Mouse (Mus musculus) brown adipose tissue, adult 24 weeks (tissue): Measurements from ENCODE around the gene Dlgap1. TPM values are rescaled to one million over a fixed set of nuclear protein-coding genes. Genes with fewer than 3 reads are reported as not detected.

ENCODE experiments used
- H3K27ac ChIP-seq: fragments of 200-500 bp; replicated peaks from 2 replicates; pipeline ENCODE4 v1.5.1; 2012; ENCODE audit warnings: low read depth, mild to moderate bottlenecking, low read length
- H3K4me1 ChIP-seq: fragments of 200-500 bp; 2 replicates; pipeline ENCODE4 v1.6.1; 2012; ENCODE audit warnings: low read length, mixed read lengths; ENCODE audit not compliant: control insufficient read depth, insufficient read depth, insufficient read length
- H3K4me3 ChIP-seq: fragments of 200-500 bp; 2 replicates; pipeline ENCODE4 v1.5.1; 2012; ENCODE audit warnings: low read depth, mild to moderate bottlenecking, low read length, moderate library complexity; ENCODE audit not compliant: insufficient read depth
- polyA plus RNA-seq: library from polyadenylated mRNA; stranded (reverse); fragments of >200 nt; gene quantifications from 2 replicates; pipeline ENCODE4 v1.2.4, GENCODE M21; 2012; ENCODE audit not compliant: missing spikeins, insufficient read depth, insufficient read length

Gene Dlgap1
- polyA plus RNA-seq, 1 experiment = 1.2 TPM

GRCm38 (mm10) chr17:70838533-70838932 is 869.7 kb downstream of the Dlgap1 start:
- H3K4me1 ChIP-seq = no peaks in the 10 kb centered on the region
- no peak overlapping the region for H3K4me3 ChIP-seq
- H3K27ac ChIP-seq = no peak overlapping the region

- Histone ChIP-seq H3K27ac (no peak overlapping the region), H3K4me3 (no peak overlapping the region), H3K4me1 (peaks cover 5% of the 10 kb centered on the region; the same call in 1 of the 2 replicates)
Measured at GRCm38 (mm10) chr17:70843252-70843651, 874.4 kb downstream of the Dlgap1 start.

- Histone ChIP-seq H3K4me3 (no peak overlapping the region), H3K27ac (peak overlapping the region; percentile 35), H3K4me1 (peaks cover 5% of the 10 kb centered on the region; the same call in 1 of the 2 replicates)
Measured at GRCm38 (mm10) chr17:70844971-70845370, 876.1 kb downstream of the Dlgap1 start.

GRCm38 (mm10) chr17:70845543-70845942 is 876.7 kb downstream of the Dlgap1 start:
- H3K4me1 ChIP-seq = peaks cover 5% of the 10 kb centered on the region; the same call in 1 of the 2 replicates
- peak overlapping the region; percentile 35; the same call in 1 of the 2 replicates for H3K27ac ChIP-seq
- H3K4me3 ChIP-seq = no peak overlapping the region

DNA sequence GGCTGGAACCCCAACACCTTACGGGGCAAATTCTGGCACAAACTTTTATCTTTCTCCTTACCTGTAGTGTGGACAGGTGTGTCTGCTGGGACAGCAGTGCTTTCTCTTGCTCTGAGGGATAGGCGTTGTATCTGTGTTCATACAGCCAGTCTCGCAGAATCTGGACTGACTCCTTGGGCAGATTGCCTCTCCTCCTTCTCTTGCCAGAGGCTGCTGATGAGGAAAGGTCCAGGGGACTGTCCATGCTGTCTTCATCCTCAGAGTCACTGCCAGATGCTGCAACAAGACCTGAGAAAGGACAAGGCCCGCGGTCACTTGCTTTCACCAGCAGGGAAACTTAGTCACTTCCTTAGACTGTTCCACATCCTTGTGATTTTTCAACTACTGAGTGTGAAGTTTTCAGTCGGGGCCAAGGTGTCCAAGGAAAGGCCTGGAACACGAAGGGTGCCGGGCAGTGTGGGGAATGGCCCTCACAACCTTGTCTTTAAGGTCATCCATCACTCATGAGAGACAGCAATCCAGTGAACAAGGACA is 877.3 kb downstream of the Dlgap1 start:
- Histone ChIP-seq H3K27ac (peak overlapping the region; percentile 24), H3K4me1 (peaks cover 5% of the 10 kb centered on the region; the same call in 1 of the 2 replicates), H3K4me3 (no peak overlapping the region)

DNA sequence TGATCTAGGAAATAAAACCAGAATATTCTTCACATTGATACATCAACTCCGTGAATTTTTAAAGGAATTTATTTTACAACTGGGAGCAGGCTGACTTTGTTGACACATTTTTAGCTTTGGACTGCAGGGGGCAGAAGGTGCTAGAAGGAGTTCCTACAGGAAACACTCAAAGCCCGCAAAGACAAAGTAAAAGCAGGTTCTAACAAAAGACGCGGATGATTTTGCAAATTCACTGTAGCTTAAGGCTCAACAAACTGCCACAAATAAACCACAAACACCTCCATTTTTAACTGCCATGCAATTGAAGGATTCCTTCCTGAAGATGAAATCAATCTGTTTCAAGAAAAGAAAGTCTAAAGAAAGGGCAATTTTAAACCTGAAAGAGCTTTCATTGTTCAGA is 878.2 kb downstream of the Dlgap1 start:
- H3K27ac ChIP-seq = no peak overlapping the region
- peak overlapping the region; percentile 10; the same call in 1 of the 2 replicates for H3K4me3 ChIP-seq
- H3K4me1 ChIP-seq = peaks cover 5% of the 10 kb centered on the region; the same call in 1 of the 2 replicates

DNA sequence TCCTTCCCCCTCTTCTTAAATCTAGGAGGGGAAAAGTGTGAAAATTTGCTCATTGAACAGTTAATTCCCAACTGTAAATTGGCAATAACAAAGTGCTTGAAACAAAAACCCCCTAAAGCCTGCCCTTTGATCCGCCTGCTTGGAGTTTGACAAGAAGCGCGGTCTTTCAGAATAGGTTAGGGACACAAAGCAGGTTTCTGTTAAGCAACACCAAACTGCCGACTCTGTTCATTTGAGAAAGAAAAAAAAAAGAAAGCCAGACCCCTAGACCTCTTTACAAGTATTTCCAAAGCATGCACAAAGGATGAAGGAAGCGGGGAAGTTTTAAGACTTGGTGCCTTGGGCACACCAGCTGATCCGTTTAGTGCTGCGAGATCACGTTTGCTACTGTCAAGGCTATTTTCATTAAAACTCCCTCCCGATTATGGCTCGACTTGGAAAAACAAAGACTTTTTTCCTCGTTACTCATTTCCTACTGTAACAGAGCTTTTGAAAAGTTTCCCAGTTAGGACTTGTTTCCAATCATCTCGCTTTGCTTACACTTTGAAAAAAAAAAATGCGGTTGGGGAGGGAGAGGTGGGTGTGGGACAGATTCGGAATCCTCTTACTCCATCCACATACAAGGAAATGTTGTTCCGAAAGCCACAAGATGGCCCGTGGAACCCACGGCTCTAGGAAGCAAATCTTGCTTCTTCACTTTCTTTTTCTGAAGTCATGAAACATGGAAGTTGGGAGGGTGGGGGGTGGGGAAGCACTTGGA is 879.1 kb downstream of the Dlgap1 start:
- Histone ChIP-seq H3K27ac (peak overlapping the region; percentile 88), H3K4me3 (peak overlapping the region; percentile 87), H3K4me1 (peaks cover 5% of the 10 kb centered on the region; the same call in 1 of the 2 replicates)

- Histone ChIP-seq H3K27ac (peak overlapping the region; percentile 88), H3K4me3 (peak overlapping the region; percentile 87), H3K4me1 (peaks cover 5% of the 10 kb centered on the region; the same call in 1 of the 2 replicates)
Measured at GRCm38 (mm10) chr17:70848511-70849398, 879.9 kb downstream of the Dlgap1 start.

DNA sequence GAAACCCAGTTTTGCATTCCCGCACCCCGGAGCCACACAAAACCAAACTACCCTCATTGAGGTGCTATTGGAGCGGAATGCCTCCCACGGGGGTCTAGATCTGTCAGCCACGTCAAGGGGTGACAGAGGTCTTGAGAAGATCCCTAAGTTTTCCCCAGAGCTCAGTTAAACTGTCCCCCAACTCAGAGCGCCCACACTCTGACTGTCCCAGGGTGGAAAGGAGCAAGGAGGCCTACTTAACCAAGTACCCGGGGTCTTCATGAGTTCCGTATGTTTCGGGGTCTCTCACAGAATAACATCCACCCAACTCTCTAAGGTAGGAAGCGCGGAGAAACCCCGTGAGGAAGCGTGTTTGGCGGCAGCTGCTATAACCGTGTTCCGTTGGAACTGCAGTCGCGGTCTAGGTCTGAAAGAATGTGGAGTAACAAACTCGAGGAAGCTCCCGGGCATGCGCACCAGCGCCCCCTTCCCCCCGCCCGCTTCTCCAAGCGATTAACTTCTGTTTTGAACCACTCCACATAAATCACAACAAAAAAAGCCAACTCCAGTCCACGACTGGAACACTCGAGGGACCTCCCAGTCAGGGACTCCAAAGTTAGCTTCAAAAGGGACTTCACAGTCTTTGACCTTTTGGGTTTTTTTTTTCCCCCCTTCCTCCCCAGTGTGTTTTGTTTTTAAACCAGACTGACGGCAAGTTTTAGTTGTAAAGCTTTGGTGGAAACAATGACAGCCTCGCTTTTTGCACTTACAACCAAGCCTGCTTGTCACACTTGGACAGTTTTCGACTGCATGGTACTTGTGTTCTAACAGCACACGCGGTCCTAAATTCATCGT is 880.7 kb downstream of the Dlgap1 start:
- H3K4me1 ChIP-seq = peaks cover 8% of the 10 kb centered on the region; the same call in 1 of the 2 replicates
- H3K27ac ChIP-seq = peak overlapping the region; percentile 93
- peak overlapping the region; percentile 87 for H3K4me3 ChIP-seq

- Histone ChIP-seq H3K27ac (peak overlapping the region; percentile 93), H3K4me3 (peak overlapping the region; percentile 87), H3K4me1 (peaks cover 8% of the 10 kb centered on the region; the same call in 1 of the 2 replicates)
Measured at GRCm38 (mm10) chr17:70850233-70850995, 881.5 kb downstream of the Dlgap1 start.

GRCm38 (mm10) chr17:70850996-70851991 is 882.4 kb downstream of the Dlgap1 start:
- peak overlapping the region; percentile 93 for H3K27ac ChIP-seq
- peak overlapping the region; percentile 87 for H3K4me3 ChIP-seq
- H3K4me1 ChIP-seq = peaks cover 5% of the 10 kb centered on the region; the same call in 1 of the 2 replicates

DNA sequence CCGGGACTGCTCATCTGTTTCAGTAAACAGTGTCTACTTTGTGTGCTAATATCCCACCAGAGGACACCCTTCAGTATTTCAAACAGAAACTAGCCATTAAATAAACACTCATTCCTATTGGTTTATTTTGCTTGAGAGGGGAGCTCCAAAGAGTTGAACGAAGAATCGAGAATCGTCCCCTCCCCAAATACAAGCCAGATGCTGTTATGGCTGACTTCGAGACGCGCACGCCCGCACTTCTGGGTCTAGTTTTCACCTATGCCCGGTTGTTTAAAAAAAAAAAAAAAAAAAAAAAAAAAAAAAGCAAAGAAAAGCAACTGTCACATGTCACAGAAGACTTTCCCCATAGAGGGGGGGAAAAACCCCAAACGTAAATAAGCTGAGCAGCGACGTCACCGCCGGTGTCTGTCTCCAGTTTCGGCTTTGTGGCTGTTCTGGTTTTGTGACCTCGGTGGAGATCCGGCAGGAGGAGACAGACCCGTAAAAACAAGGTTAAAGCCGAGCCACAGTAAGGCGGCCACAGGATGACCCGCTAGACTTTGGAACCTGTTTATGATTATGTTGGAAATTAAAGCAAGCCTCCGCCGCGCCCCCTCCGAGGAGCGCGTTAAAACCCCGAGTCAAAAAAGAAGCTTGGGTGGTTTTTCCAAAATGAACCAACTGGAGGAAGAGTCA is 883.3 kb downstream of the Dlgap1 start:
- Histone ChIP-seq H3K4me1 (0 out of 2 replicates have a peak, but pooled peaks cover 3% of the 10 kb centered on the region), H3K4me3 (peak overlapping the region; percentile 87), H3K27ac (peak overlapping the region; percentile 85)
